Mouse (Mus musculus) ovary, postnatal 10 days (tissue): ENCODE measurements around the gene Entpd1.
A peak's percentile ranks its signal among the peaks of the same experiment; 100 is the strongest.

Source experiments
- DNase-seq: peaks from one replicate; pipeline ENCODE4 v3.0.0; 2022; ENCODE audit warnings: low spot score

Entpd1 gene

DNA sequence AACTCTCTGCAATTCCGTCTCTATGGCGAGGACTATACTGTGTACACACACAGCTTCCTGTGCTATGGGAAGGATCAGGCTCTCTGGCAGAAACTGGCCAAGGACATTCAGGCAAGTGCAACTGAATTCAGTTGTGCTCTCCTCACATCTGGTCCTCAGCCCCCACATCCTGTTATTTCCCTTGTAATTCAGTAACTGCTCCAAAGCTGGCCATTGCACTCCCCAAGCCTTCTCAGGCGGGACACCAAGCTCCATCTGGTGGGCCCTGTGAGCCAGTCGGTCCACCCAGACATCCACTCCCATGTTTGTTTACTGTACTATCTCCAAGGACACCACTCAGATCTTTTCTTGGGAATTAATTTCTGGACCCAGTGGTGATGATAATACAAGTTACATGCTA, 114.0 kb downstream of the Entpd1 start:
- no peak for DNase-seq

DNA sequence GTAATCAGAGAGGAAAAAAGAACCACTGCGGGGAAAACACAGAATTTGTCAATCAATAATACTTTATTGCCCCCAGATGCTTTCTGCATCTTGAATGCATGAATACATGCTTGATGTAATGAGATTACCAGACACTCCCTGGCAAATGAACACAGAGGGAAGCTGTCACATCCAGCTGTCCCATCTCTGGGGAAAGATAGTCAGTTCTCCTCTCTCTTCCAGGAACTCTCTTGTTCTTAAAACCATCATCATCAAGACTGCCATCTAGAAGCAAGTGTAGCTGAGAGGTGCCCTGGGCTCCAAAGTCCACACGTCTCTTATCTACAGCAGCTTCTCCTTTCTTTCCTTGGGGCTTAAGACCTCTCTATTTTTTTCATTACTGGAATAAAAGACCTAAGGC, 114.4 kb downstream of the Entpd1 start:
- DNase-seq = no peak

DNA sequence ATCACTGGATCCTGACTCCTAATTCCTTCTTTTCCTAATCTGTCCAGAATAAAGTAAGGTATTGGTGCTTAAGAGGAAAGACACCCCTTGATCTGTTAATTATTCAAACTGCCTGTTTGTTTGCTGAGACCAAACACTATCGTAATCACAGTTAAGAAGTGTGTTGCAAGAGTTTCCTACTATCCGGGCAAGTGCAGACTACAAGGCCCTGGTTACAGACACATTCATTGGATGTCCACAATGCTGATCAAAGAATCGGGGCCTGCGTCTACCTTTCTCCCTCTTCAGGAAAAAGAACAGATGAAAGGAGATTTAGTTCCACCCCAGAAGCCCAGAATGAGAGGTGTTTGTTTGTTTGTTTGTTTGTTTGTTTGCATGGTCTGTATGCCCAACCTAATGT, 116.0 kb downstream of the Entpd1 start:
- no peak for DNase-seq

GRCm38 (mm10) chr19:40728732-40729420, 116.7 kb downstream of the Entpd1 start:
- no peak for DNase-seq

- DNase-seq = no peak
These were observed 121.2 kb downstream of the Entpd1 start for GRCm38 (mm10) chr19:40733409-40733808.

GRCm38 (mm10) chr19:40733849-40734248, 121.7 kb downstream of the Entpd1 start:
- DNase-seq = no peak

GRCm38 (mm10) chr19:40736680-40737512, 124.7 kb downstream of the Entpd1 start:
- peak; percentile 27 for DNase-seq

DNA sequence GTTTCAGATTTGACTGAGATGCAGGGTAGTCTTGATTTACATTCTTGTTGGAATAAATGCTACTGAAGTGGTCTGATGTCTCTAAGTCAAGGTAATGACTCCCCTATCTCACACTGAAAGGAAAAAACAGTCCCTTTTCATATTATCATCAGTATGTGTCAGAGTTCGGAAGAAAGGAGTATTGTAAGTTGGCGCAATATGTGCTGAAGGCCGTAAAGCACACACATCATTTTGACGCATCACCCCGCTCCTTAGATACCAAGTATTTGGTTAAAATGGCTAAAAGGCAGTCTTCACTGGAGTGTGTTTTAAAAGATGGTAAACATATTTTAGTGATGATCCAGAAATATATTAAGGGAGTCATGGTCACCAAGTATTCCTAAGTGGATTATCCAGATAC, 125.4 kb downstream of the Entpd1 start:
- DNase-seq = no peak

DNA sequence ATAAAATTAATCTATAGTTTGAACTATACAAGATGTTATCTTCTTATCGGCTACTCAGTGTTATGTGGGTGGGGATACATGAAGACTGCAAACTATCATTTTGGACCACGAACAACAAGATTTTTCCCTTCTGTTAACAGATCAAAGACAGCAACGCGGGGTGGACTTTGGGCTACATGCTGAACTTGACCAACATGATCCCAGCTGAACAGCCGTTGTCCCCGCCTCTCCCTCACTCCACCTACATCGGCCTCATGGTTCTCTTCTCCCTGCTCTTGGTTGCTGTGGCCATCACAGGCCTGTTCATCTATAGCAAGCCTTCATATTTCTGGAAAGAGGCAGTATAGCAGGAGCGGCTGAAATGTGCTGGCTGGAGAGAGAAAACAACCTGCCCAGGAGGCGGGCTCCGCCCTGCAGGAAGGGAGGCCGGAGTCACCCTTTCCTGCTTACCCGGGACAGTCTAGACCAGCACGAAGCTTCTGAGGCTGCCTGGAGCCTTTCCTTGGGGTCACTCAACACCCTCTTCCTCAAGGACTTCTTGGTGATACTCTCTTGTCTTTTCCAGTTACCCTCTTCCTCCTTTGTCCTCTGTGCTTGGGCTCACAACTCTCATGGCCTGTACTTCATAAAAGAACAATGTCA, 126.6 kb downstream of the Entpd1 start:
- DNase-seq = no peak

- no peak for DNase-seq
These were observed 134.4 kb downstream of the Entpd1 start for GRCm38 (mm10) chr19:40746603-40747002.

GRCm38 (mm10) chr19:40748559-40748958, 136.4 kb downstream of the Entpd1 start, which contains the start of gene Cc2d2b:
Gene Cc2d2b, plus strand, starts transcription at chr19:40748753.
- DNase-seq = no peak

- DNase-seq = no peak
These were observed 142.1 kb downstream of the Entpd1 start for GRCm38 (mm10) chr19:40754311-40754710.

DNA sequence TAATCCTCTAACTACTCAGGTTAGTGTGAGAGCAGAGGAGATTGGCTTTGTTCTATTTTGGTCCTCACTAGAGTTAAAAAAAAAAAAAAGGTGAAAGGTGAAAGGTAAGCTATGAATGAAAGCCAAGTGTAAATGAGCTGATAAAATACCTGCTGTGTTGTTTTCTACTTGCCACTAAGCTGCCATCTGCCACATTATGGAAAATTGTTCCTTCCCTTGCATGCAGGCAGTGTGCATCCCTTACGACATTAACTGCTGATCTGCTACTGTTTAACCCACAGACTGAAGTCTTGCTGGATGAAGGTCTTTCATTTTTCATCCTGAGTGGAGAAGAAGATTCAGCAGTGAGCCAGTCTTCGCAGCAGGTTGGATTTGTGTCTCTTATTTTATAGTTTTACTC, 147.9 kb downstream of the Entpd1 start:
- no peak for DNase-seq

- no peak for DNase-seq
These were observed 150.0 kb downstream of the Entpd1 start for GRCm38 (mm10) chr19:40762023-40762759.

DNA sequence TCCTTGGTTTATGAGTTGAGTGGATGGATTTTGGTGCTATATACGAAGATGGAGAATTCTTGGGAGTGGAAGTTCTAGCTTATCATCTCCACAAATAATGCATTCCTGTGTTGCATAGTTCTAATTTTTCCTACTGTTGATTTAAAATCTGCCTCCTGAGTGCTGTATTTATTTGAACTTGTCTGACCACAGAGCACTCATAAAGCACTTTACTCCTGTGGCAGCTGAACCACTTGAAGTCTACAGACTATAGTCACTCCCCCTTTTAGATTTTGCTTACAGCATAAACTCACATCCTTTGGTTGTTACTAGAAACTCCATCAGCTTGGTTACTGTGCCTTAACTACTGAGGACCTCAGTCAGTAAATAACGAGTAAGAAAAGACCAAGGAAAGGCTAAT, 155.0 kb downstream of the Entpd1 start:
- DNase-seq = no peak

DNA sequence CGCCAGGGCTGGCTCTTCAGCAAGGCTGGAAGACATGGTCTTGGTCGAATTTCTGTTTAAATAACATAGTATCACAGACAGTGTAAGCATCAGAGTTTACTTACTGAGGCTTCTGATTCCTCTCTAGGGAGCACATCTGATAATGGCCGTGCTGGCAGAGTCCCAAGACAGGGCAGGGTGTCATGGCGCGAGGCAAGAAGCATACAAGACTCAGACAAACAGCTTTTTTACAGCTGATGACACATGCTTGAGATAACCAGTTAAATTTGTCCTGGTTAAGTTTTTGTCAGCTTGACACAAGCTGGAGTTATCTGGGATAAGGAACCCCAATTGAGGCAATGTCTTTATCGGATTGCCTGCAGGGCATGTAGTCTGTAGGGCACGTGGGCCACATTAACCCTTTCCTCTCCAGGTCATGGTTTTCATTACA, 157.2 kb downstream of the Entpd1 start:
- no peak for DNase-seq

DNA sequence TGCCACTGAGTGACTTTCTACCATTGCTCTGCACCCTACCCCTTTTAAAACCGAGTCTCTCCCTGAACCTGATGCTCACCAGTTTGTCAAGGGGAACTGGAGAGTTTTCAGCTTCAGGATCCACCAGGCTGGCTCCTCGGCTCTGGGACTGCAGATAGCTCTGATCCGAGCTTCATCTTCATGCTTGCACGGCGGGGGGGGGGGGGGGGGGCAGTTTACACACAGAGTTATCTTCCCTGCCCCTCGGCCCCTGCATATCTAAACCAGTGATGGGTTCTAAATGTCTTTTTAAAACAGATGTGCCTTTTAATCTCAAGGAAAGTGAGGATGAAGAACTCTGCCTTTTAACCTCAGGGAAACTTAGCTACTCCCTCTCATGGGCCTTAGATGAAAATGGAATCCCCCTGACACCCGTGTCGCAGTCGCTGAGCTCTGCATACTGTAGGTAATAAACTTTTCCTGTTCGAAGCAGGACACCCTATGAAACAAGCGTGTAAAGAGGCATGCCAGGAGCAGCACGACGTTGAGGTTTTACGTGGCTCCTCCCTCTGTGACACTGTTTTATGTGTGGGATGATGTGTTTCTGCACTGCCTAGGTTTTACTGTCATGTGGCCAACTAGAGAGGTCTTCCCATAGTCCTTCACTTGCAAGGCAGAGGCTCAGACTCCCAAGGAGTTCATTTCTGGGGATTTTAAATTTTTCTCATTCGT, 176.0 kb downstream of the Entpd1 start:
- DNase-seq = no peak

- DNase-seq = no peak
These were observed 176.5 kb downstream of the Entpd1 start for GRCm38 (mm10) chr19:40788715-40789084.
